Mouse (Mus musculus): ENCODE results near the gene Hoxc12.
A peak's percentile ranks its signal among the peaks of the same experiment; 100 is the strongest.

Hoxc12 gene

DNA sequence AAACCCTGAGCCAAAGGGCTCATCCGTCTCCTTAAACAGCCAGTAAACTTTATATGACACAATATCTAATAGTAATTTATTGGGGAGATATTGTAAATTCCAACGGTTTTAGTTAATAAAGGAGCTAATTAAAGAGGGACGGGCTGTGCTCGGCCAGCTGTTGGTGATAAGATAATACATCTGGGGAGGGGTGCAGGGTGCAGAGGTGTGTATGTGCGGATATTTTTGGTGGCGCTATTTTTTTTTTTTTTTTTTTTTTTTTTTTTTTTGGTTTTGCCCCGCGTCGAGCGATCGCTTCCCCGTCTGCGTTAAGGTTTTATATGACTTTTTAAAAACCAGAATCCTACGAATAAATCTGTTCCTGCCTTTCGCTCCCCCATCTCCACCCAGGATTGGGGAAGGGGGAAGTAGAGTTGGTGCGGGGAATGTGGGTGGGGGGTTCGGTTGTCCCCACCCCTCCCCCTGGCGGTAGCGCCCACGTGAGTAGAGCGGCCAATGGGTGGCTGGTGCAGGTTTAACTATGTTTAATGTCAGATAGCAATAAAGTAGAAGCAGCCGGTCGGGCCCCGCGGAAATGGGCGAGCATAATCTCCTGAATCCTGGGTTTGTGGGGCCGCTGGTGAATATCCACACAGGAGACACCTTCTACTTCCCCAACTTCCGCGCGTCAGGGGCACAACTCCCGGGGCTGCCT is at the start of gene Hoxc12:
Hoxc12 (plus strand) TSS at position 479 of the 694 bp plus-strand sequence.
- DNase-seq (ENCODE audit: low spot score) = no peak

DNA sequence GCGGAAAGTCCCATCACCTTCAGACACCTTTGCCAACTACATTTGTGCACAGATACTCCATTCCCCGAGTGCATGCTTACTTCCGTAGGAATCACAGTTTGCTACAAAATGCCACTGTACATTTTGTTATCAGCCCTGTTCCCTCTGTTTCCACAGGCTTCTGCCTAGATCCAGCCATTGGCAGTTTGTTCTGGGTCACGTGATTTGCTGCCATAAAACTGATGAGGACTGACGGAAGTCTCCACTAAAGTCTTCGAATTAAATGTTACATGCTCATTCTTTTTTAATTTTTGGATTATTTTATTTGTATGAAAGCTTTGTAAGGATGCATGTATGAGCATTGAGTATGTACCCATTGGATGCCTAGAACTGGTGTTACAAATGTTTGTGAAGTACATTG is 41.4 kb upstream of the Hoxc12 start:
- no peak for DNase-seq (ENCODE audit: low spot score)

DNA sequence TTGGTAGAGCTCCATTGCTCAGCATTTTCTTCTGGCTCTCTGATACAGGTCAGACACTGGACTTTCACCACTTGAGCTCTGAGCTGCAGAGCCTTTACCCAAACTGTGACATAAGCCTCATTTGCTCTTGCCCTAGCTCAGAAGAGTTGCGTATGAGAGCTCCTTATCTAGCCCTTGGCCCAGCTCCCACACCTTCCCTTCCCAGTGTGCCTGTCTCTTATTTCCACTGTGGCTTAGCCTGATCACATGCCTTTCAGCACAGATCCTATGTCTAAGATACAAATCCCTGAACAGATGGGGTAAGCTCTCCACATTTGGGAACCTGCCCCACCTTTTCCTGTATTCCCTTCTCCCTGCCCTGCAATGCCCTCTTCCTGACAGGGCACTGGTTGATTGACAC is 31.6 kb upstream of the Hoxc12 start:
- DNase-seq (ENCODE audit: low spot score) = peak; percentile 71

DNA sequence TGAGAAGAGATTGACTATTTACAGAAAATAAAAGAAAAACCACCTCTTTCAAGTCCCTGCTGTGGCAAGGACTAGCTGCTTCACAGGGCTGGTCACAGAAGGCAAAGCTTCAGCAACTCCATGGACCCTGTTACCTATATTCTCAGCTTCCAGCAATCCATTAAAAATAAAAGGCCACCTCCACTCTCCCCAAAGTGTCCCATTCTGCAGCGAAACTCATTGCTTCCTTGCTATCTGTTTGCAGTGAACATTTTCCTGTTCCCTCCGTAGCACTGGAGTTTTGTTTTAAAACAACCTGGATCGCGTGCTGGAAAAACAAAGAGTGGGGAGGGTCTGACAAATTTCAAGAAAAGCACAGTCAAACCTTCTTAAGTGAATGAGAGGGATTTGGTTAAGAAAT is 27.0 kb upstream of the Hoxc12 start:
- no peak for DNase-seq (ENCODE audit: low spot score)

DNA sequence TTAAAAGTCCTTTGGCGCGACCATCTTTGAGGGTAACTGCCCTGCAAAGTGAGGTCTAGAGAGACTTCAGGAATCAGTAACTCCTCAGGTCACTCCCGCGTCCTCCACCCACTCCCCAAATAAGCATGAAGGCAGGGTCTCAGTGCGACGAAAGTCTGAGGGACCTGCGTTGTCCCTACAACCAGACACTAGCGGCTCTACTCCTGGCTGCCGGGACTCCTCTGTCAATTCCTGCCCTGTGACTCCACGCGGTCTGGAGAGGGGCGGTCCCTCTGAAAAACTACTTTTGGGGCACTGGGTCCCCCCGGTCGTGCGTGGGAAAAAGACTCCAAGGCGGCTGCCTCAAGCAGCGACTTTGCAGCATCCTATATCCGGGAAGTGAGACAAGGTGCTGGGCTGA is 26.5 kb upstream of the Hoxc12 start:
- no peak for DNase-seq (ENCODE audit: low spot score)

DNA sequence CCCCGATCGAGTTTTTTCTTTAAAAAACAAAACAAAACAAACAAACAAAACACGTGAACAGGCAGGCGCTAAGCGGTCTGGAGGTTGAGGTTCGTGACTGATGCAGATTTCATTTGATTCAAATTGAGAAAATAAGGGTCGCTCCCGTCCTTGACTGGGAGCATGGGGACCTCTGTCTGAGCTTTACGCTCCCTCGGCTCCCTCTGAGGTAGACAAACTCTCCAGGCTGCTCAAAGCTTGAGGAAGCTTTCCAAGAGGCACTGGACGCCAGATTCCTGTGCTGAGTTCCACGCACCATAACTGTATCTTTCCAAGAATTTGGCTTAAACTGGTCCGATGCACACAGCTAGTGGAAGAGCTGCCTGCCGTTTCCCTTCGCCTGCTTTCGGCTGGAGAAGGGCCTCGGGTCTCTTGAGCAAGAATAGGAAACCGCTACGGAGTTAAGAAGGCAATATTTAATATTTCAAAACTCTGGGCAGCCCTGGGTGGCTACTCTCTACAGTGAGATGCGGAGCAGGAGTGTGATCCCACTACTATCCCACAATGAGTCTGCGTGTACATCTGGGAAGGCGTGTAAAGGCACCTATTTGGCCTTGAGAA is 26.0 kb upstream of the Hoxc12 start:
- DNase-seq (ENCODE audit: low spot score) = no peak

DNA sequence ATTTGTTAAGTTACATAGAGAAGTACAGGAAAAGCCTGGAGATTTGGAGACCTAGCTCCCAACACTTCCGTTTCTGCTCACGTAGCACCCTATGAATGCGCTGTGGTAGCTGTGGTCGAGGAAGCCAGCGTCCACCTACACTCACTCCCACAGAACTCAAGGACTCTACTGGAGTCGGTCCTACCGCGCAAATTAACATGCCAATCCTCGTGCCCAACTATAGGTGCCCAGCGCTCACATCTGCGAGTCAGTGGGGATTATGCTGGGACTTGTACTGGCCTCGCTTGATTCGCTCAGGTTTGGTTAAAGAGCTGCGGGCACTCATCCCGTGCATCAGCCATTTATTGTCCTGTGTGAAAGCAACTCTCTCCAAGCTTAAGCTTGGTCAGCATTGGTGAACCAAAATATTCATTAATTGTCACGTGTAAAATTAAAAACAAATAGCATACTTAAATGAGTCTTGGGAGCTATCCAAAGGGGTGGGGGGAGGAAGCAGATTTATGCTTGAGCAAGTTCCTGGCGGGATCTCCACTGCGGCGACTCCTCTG is 23.4 kb upstream of the Hoxc12 start:
- no peak for DNase-seq (ENCODE audit: low spot score)

DNA sequence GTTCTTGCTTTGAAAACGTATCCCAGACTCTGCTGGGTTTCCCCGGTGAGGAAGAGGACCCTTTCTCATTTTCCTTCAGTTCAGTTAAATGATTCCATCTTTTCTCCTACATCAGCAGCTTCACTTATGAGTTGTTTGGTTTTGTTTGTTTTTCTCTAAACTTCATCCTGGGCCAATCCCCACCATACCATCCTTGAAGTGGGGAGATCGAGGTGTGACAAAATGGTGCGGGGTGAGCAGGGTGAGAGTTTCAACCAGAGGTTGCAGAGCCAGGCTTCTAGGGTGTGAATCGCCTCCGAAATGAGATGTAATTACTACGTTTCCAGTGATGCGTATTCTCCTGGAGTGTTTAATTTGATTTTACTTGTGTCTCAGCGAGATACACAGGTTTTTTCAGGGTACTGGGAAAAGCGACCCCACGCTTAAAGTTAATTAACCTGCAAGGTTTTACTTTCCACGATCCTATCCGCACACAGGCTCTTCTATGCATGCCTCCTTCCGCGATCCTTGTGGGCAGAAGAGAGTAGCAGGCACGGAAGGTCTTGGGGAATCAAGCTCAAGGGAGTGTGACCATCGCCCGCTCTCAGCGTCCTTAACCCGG is 18.5 kb upstream of the Hoxc12 start:
- no peak for DNase-seq (ENCODE audit: low spot score)

DNA sequence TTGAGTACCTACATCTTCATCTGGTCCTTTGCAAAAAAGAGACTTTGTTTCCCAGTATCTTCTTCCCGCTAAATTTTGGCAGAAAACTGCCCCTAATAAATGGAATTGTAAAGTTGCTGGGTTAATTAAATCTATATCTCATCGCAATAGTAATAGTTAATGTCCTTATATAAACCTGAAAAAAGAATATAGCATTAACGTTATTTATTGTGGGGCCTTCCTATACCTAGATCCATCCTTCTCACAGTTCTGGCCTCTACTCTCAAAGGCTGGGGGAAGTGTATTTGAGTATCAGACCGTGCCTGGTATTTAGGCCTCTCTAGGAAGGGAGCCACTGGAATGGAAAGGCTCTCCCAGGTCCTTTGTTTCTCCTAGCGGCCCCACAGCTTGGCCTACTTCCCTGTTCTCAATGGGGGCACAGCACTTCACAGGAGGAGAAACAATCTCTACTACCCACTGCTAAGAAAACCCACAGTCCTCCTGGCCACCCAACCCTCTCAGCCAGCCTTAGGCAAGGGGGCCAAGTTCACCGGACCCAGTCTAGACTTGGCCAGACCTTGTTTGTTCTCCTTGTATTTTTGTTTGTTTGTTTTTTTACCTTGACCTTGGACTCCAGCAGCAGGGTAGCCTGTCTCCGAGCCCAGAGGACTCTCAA is 17.8 kb upstream of the Hoxc12 start:
- DNase-seq (ENCODE audit: low spot score) = no peak

DNA sequence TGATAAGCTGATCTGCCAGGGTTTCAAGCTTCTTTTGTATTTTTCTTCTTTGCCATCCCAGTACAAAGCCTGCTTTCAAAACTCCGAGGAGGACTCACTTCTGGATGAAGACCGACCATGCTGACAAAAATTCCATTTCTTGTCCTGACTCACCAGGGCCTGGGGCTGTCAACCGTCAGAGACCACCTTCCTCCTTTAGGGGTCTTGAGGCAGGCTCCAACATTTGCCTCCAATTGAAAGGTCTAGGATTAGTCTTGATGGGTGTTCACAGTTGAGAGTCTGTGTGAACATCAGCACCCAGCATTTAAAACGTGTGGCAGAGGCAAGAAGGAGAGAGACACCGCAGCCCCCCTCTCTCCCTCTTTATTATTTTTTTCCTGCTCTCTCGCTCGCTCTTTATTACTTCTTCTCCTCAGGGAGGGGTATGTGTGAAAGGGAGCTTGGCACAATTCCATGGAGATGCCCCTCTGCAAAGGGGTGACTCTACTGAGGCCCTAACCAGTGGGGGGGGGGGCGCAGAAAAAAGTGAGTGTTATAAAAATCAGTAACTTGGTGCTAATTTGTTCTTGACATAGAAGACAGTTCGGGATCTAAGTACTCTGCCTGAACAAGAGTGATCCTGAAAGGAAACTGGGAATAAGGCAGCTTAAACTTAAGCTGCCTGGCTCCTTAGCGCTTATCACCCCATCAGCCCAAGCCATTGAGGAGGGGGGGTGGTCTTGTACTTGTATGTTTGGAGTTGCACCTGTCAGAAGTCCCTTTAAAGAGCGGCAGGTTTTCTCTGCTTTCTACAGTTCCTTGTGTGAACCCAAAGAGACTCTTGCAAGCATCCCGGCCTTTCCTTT is 17.0 kb upstream of the Hoxc12 start:
- DNase-seq (ENCODE audit: low spot score) = no peak

DNA sequence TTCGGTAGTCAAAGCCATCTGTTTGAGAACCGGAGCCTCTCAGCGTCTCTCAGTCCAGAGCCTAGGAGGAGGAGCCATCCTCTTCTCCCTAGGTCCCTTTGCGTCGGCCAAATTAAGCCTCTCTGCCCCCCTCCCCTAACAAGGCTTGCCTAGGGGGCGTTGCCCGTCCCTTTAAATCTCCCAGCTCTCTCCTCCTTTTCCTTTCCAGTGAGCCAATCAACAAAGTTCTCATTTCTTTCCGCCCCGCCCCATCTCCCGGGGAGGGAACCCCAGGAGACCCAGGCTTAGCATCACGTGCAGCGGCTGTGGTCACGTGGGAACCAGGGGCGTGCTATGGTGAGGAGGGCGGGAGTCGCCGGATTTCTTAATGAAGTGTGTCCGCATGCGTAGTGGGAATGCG is 15.9 kb upstream of the Hoxc12 start:
- peak; percentile 82 for DNase-seq (ENCODE audit: low spot score)

DNA sequence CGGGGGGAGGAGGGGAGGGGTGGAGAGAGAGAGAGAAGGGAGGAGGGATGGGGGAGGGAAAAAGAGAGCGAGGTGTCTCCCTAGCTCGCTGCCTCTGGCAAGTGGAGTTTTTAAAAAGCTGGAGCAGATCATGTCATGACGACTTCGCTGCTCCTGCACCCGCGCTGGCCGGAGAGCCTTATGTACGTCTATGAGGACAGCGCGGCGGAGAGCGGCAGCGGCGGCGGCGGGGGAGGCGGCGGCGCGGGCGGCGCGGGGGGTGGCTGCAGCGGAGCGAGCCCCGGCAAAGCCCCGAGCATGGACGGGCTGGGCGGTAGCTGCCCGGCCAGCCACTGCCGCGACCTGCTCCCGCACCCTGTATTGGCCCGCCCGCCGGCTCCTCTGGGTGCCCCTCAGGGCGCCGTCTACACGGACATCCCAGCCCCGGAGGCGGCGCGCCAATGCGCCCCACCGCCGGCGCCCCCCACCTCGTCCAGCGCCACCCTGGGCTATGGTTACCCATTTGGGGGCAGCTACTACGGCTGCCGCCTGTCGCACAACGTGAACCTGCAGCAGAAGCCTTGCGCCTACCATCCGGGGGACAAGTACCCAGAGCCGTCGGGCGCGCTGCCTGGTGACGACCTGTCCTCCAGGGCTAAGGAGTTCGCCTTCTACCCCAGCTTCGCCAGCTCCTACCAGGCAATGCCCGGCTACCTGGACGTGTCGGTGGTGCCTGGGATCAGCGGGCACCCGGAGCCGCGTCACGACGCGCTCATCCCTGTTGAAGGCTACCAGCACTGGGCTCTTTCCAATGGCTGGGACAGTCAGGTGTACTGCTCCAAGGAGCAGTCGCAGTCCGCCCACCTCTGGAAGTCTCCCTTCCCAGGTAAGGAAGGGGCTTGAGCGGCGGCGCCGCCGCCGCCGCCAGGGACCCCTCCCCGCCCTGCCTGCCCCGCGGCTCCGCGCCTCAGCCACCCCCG is 15.2 kb upstream of the Hoxc12 start, which contains the start of gene Hoxc13:
Hoxc13 (plus strand) TSS at position 51 of the 959 bp plus-strand sequence.
- no peak for DNase-seq (ENCODE audit: low spot score)

DNA sequence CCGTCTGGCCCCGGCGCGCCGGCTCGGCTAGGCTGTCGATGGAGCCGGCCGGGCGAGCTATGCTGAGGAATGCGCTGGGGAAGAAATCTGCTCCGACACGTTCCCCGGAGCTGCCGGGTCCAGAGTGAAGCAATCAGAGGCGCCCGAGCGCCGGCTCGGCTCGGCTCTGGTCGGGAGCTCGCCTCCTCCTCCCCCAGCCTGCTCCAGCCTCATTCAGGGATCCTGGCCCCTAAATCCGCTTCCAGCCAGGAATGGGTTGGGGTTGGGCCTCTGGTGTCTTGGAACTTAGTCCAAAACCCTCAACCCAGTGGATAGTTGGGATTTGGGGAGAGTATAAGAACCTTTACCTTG is 14.6 kb upstream of the Hoxc12 start:
- no peak for DNase-seq (ENCODE audit: low spot score)

DNA sequence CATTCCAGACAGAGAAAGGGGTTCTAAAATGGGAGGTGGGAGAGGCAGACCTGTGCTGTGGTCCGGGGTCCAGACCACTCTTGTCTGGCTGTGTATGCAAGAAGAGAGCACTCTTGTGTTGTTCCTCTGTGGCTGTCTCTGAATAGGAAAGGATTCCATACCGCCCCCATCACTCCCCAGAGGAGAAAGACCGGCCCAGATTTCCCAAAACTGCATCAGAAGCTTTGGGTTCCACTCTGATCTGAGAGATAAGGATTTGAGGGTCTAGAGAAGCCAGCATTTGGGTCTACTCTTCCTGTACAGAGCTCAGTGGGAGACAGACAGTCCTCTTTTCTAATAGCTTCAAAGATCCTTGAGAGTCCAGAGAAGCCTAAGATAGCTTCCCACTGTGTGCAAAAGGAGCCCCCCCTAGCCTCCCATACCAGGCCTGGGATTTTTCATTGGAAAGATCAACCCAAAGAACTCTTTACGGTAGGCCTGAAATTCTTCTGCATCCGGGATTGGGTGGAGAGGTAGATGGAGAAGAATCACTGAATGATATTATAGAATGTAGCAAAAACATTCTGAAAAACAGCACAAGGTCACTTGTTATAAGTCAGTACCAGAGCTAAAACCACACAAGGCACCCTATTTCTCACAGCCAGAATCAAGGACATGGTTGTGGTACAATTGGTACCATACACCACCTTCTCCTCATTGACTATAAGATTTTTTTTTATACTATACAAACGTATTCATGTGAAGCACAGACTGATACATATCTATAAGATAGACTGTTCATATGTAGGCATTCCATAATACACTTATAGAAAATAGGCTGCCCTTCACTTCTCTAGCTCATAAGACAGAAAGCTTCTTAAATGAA is 13.7 kb upstream of the Hoxc12 start:
- DNase-seq (ENCODE audit: low spot score) = no peak

DNA sequence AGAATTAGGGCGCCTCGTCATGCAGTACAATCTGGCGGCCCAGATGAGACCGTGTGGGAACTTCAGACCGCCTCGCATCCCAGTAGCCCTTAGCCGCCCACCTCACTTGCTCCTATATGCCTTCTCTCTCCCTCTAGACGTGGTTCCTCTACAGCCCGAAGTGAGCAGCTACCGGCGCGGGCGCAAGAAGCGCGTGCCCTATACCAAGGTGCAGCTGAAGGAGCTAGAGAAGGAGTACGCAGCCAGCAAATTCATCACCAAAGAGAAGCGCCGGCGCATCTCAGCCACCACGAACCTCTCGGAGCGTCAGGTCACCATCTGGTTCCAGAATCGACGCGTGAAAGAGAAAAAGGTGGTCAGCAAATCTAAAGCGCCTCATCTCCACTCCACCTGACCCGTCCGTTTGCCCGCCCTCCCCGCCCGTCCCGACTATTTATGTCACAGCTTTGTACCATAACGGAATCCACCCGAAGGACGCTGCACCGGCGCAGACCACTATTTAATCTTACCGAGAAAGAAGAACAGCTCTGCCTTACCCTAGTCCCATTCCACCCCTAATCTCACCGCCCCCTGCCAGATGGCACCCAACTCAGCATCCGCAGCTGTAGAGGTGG is 9.4 kb upstream of the Hoxc12 start:
- no peak for DNase-seq (ENCODE audit: low spot score)

DNA sequence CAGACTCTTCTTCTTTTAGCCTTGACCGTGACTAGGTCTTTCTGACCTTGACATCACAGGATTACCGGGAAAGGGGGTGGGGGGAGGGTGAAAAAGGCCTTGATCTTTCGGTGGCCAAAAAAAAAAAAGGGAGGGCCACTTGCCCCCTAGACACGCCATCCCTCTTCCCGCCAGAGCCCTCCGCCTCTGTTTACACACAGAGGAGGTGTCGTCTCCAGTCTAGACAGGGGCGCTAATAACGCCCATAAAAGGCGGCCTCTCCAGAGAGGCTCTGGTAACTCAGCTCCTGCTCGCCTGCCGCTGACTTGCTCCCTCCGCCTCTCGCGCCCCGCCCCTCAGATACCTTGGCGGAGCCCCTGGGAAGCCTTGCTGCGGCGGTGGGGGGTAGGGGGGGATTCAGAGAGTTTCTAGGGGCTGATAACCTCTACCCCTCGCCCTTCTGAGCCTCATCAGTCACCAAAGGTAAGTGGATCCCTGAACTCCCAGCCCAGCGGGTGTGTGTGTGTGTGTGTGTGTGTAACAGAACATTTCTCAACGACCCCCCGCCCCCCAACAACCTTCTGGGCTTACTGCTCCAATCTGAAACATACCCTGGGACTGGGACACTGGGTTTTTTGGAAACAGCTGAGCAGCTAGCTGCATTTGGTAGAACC is 4.7 kb upstream of the Hoxc12 start:
- DNase-seq (ENCODE audit: low spot score) = no peak

DNA sequence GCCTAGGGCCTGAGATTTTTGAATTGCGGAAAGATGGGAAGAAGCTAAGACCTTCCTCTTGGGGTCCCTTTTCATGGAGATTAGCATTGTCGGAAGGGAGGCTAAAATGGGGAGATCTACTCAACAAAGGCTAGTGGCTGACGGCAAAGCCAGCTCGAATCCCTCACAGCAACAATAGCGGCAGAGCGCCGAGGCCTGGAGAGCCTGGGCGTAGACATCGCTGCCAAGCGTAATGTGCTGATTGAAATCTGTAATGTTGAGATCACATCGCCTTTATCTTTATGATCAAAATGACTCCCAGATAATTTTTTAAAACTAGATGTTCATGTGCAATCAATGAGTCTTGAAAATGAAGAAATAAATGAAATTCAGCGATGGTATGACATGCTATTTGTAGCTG is 2.1 kb upstream of the Hoxc12 start:
- DNase-seq (ENCODE audit: low spot score) = no peak

DNA sequence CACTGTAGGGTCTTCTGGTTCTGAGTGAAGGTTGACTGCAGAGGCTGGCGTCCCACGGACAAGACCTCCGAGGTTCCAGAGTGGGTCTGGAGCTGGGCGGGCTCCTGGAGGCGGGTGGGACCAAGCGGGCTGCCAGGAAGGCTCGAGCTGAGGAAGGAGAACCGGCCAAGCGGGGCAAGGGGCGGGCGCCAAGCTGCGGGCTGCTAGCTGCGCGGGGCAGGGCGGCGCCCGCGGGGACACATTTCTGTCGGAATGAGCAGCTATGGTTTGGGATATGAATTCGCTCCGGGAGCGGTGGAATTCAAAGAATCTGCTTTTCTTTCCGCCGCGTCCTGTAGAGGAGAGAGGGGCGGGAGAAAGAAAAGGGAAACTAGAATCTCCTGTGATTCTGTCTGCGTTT is 1.7 kb upstream of the Hoxc12 start:
- no peak for DNase-seq (ENCODE audit: low spot score)

Data from adipocyte (in vitro differentiated cells).